Mouse (Mus musculus): ENCODE results near the gene Ppp2r3a. TPM values are rescaled to one million over a fixed set of nuclear protein-coding genes. Genes with fewer than 3 reads are reported as not detected.

Gene Ppp2r3a
- polyA plus RNA-seq, 1 experiment from 2014 or later: 92.6 TPM

DNA sequence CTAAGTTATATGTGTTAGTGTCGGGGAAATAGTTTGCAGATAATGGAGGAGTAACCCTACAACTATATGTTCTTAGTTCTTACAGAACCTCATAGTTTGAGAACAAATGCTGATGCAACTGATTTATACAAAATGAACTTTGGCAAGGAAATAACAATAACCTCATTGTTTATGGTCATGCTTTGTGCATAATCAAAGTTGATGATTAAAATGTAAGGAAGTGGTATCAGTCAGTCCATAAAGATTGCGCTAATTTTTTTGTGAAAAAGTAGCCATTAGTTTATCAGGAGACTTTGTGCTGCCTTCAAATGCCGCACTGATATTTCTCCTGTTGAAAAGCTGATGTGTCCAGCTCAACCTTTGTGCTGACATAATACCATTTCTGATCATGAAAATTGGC, 149.3 kb downstream of the Ppp2r3a start:
- H3K4me2 ChIP-seq (ENCODE audit: low read depth, low read length): no peak overlapping the region
- peaks cover 12% of the 10 kb centered on the region for H3K4me1 ChIP-seq (ENCODE audit: control insufficient read depth, insufficient read depth, low read length)
- no peaks in the 10 kb centered on the region for H3K27me3 ChIP-seq (ENCODE audit: control insufficient read depth, insufficient read depth, low read length)
- H3K27ac ChIP-seq (ENCODE audit: low read length): no peak overlapping the region
- 83% methylated on average over 3 of the region's 3 CpGs for WGBS
- peaks cover 3% of the 10 kb centered on the region; the same call in 1 of the 2 replicates for H3K9me3 ChIP-seq (replicated peaks; ENCODE audit: control insufficient read depth, low read length)
- ATAC-seq (replicated peaks; ENCODE audit: extremely low read depth, insufficient read depth, low FRiP score): no peak
- peaks cover 26% of the 10 kb centered on the region for H3K36me3 ChIP-seq (ENCODE audit: control insufficient read depth, insufficient read depth)
- H3K9ac ChIP-seq (ENCODE audit: low read length): no peak overlapping the region
- H3K4me3 ChIP-seq (ENCODE audit: low read length): no peak overlapping the region

DNA sequence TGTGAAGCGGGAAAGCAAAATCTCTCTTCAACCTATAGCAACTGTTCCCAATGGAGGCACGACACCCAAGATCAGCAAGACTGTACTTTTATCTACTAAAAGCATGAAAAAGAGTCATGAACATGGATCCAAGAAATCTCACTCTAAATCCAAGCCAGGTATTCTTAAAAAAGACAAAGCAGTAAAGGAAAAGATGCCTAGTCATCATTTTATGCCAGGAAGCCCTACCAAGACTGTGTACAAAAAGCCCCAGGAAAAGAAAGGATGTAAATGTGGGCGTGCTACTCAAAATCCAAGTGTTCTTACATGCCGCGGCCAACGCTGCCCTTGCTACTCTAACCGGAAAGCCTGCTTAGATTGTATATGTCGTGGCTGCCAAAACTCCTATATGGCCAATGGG, 150.0 kb downstream of the Ppp2r3a start:
- no peak for ATAC-seq (replicated peaks; ENCODE audit: extremely low read depth, insufficient read depth, low FRiP score)
- H3K27ac ChIP-seq (ENCODE audit: low read length): no peak overlapping the region
- no peaks in the 10 kb centered on the region for H3K27me3 ChIP-seq (ENCODE audit: control insufficient read depth, insufficient read depth, low read length)
- H3K4me2 ChIP-seq (ENCODE audit: low read depth, low read length): no peak overlapping the region
- H3K36me3 ChIP-seq (ENCODE audit: control insufficient read depth, insufficient read depth): peaks cover 23% of the 10 kb centered on the region
- peaks cover 3% of the 10 kb centered on the region; the same call in 1 of the 2 replicates for H3K9me3 ChIP-seq (replicated peaks; ENCODE audit: control insufficient read depth, low read length)
- WGBS: 95% methylated on average over 8 of the region's 8 CpGs
- H3K4me1 ChIP-seq (ENCODE audit: control insufficient read depth, insufficient read depth, low read length): peaks cover 10% of the 10 kb centered on the region
- H3K9ac ChIP-seq (ENCODE audit: low read length): no peak overlapping the region
- H3K4me3 ChIP-seq (ENCODE audit: low read length): no peak overlapping the region

DNA sequence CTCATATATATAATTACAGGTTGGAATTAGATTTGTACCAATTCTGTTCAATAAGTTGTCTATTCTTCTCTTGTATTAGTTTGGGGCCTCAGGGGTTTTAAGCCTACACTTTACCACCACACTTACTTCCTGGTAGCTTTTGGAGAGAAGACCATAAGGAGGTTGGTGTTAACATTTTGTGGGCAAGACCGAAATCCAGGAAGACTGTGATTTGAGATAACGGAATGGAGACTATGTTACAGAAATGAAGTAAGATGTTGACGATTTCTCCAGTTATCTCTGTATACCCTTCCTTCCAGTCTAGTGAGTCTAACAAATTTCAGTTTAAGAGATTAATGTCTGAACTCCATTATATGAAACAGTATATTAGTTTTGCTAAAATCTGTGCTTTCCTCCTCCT, 151.4 kb downstream of the Ppp2r3a start:
- no peak for ATAC-seq (replicated peaks; ENCODE audit: extremely low read depth, insufficient read depth, low FRiP score)
- H3K9ac ChIP-seq (ENCODE audit: low read length): no peak overlapping the region
- H3K9me3 ChIP-seq (replicated peaks; ENCODE audit: control insufficient read depth, low read length): peaks cover 3% of the 10 kb centered on the region; the same call in 1 of the 2 replicates
- H3K27ac ChIP-seq (ENCODE audit: low read length): no peak overlapping the region
- peaks cover 23% of the 10 kb centered on the region for H3K36me3 ChIP-seq (ENCODE audit: control insufficient read depth, insufficient read depth)
- peaks cover 10% of the 10 kb centered on the region for H3K4me1 ChIP-seq (ENCODE audit: control insufficient read depth, insufficient read depth, low read length)
- 57% methylated on average over 3 of the region's 3 CpGs for WGBS
- no peak overlapping the region for H3K4me2 ChIP-seq (ENCODE audit: low read depth, low read length)
- H3K4me3 ChIP-seq (ENCODE audit: low read length): no peak overlapping the region
- H3K27me3 ChIP-seq (ENCODE audit: control insufficient read depth, insufficient read depth, low read length): no peaks in the 10 kb centered on the region

DNA sequence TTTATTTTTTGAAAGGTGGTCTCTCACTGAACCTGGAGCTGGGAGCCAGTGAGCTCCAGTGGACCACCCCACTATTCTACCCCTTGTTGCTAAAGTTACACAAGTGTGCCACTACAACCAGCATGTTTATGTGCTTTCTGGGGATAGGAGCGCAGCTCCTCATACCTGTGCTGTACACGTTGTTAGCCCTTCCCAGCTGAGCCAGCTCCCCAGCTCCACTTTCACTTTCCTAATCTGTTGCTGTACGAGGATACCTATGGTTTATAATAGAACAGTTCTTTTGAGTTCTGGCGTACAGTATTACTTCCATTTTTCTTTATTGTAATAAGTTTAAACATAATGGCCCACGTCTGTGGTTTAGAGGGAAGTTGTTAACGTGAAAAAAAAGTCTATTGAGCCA, 152.2 kb downstream of the Ppp2r3a start:
- no peak overlapping the region for H3K9ac ChIP-seq (ENCODE audit: low read length)
- H3K4me2 ChIP-seq (ENCODE audit: low read depth, low read length): peak overlapping the region; percentile 4; the same call in 1 of the 2 replicates

DNA sequence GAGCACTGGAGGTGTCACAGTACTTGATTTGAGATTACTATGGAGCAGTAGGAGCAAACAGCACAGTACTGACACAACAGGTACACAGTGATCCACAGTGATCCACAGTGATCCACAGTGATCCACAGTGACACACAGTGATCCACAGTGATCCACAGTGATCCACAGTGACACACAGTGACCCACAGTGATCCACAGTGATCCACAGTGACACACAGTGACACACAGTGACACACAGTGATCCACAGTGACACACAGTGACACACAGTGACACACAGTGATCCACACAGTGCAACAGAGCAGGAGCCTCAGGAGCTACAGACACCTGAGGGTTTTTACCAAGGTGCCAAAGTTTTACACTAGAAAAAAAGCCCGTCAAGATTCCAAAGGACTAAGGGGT, 154.1 kb downstream of the Ppp2r3a start:
- H3K36me3 ChIP-seq (ENCODE audit: control insufficient read depth, insufficient read depth): peaks cover 20% of the 10 kb centered on the region
- ATAC-seq (replicated peaks; ENCODE audit: extremely low read depth, insufficient read depth, low FRiP score): no peak
- 74% methylated on average over 1 of the region's 1 CpGs for WGBS
- H3K27ac ChIP-seq (ENCODE audit: low read length): no peak overlapping the region
- no peaks in the 10 kb centered on the region for H3K27me3 ChIP-seq (ENCODE audit: control insufficient read depth, insufficient read depth, low read length)
- no peak overlapping the region for H3K4me2 ChIP-seq (ENCODE audit: low read depth, low read length)
- H3K4me1 ChIP-seq (ENCODE audit: control insufficient read depth, insufficient read depth, low read length): peaks cover 10% of the 10 kb centered on the region
- no peak overlapping the region for H3K4me3 ChIP-seq (ENCODE audit: low read length)
- peaks cover 5% of the 10 kb centered on the region; the same call in 1 of the 2 replicates for H3K9me3 ChIP-seq (replicated peaks; ENCODE audit: control insufficient read depth, low read length)
- no peak overlapping the region for H3K9ac ChIP-seq (ENCODE audit: low read length)

More for the DNA sequence above, 152.2 kb downstream of the Ppp2r3a start:
- WGBS: 64% methylated on average over 6 of the region's 6 CpGs
- peaks cover 3% of the 10 kb centered on the region; the same call in 1 of the 2 replicates for H3K9me3 ChIP-seq (replicated peaks; ENCODE audit: control insufficient read depth, low read length)
- peaks cover 10% of the 10 kb centered on the region for H3K4me1 ChIP-seq (ENCODE audit: control insufficient read depth, insufficient read depth, low read length)
- H3K27ac ChIP-seq (ENCODE audit: low read length): no peak overlapping the region
- no peak overlapping the region for H3K4me3 ChIP-seq (ENCODE audit: low read length)
- ATAC-seq (replicated peaks; ENCODE audit: extremely low read depth, insufficient read depth, low FRiP score): no peak
- peaks cover 20% of the 10 kb centered on the region for H3K36me3 ChIP-seq (ENCODE audit: control insufficient read depth, insufficient read depth)
- H3K27me3 ChIP-seq (ENCODE audit: control insufficient read depth, insufficient read depth, low read length): no peaks in the 10 kb centered on the region

DNA sequence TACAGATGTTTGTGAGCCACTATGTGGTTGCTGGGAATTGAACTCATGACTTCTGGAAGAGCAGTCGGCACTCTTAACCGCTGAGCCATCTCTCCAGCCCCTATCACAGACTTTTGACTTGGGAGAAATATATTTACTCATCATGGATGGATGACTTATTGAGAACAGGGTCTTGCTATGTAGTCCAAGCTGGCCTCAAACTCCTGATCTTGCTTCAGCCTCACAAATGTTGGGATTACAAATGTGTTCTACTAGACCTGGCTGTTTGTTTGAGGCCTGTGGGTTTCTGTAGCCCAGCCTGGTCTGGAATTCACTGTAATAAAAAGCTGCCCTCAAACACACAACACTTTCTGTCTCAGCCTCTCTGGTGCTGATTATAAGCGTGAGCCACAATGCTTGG, 155.1 kb downstream of the Ppp2r3a start:
- Histone ChIP-seq H3K9me3 (replicated peaks; ENCODE audit: control insufficient read depth, low read length) (peaks cover 6% of the 10 kb centered on the region; the same call in 1 of the 2 replicates), H3K4me3 (ENCODE audit: low read length) (no peak overlapping the region), H3K4me2 (ENCODE audit: low read depth, low read length) (no peak overlapping the region), H3K9ac (ENCODE audit: low read length) (no peak overlapping the region), H3K4me1 (ENCODE audit: control insufficient read depth, insufficient read depth, low read length) (peaks cover 10% of the 10 kb centered on the region), H3K27me3 (ENCODE audit: control insufficient read depth, insufficient read depth, low read length) (no peaks in the 10 kb centered on the region), H3K36me3 (ENCODE audit: control insufficient read depth, insufficient read depth) (peaks cover 13% of the 10 kb centered on the region), H3K27ac (ENCODE audit: low read length) (no peak overlapping the region)
- ATAC-seq (replicated peaks; ENCODE audit: extremely low read depth, insufficient read depth, low FRiP score): no peak
- WGBS: 93% methylated on average over 3 of the region's 3 CpGs

DNA sequence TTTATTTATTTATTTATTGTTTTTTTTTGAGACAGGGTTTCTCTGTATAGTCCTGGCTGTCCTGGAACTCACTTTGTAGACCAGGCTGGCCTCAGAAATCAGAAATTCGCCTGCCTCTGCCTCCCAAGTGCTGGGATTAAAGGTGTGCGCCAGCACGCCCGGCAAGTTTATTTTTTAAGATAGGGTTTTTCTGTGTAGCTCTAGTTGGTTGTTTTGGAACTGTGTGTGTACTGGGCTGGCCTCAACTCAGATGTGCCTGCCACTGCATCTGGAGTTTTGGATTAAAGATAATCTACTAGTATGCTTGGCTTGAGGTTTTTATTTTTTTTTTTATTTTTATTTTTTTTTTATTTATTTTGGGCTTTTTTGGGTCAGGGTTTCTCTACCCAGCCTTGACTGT, 156.2 kb downstream of the Ppp2r3a start:
- H3K27ac ChIP-seq (ENCODE audit: low read length): no peak overlapping the region
- peaks cover 6% of the 10 kb centered on the region; the same call in 1 of the 2 replicates for H3K9me3 ChIP-seq (replicated peaks; ENCODE audit: control insufficient read depth, low read length)
- no peak for ATAC-seq (replicated peaks; ENCODE audit: extremely low read depth, insufficient read depth, low FRiP score)
- no peak overlapping the region for H3K9ac ChIP-seq (ENCODE audit: low read length)
- H3K4me2 ChIP-seq (ENCODE audit: low read depth, low read length): no peak overlapping the region
- H3K4me3 ChIP-seq (ENCODE audit: low read length): no peak overlapping the region
- peaks cover 10% of the 10 kb centered on the region for H3K4me1 ChIP-seq (ENCODE audit: control insufficient read depth, insufficient read depth, low read length)
- 89% methylated on average over 4 of the region's 4 CpGs for WGBS
- H3K36me3 ChIP-seq (ENCODE audit: control insufficient read depth, insufficient read depth): peaks cover 4% of the 10 kb centered on the region; the same call in 1 of the 2 replicates
- no peaks in the 10 kb centered on the region for H3K27me3 ChIP-seq (ENCODE audit: control insufficient read depth, insufficient read depth, low read length)

DNA sequence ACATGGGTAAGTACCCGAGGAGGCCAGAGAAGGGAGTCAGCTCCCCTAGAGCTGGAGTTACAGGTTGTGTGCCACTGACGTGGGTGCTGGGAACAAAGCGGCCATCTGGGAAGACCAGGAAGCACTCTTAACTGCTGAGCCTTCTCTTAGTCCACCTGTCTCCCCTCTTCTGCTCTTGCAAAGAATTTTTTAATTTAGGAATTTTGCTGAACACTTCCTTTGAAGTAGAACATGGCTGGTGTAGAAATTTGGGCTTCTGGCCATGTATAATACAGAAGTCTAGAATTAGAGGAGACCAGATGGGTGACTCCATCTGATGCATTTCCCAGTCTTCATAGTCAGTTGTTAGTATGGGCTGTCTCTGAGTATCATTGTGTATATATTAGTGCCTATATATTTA, 167.9 kb downstream of the Ppp2r3a start:
- no peak overlapping the region for H3K9ac ChIP-seq (ENCODE audit: low read length)
- H3K4me1 ChIP-seq (ENCODE audit: control insufficient read depth, insufficient read depth, low read length): peaks cover 23% of the 10 kb centered on the region
- H3K27ac ChIP-seq (ENCODE audit: low read length): no peak overlapping the region
- H3K4me3 ChIP-seq (ENCODE audit: low read length): no peak overlapping the region
- no peak overlapping the region for H3K4me2 ChIP-seq (ENCODE audit: low read depth, low read length)
- 88% methylated on average over 3 of the region's 3 CpGs for WGBS
- ATAC-seq (replicated peaks; ENCODE audit: extremely low read depth, insufficient read depth, low FRiP score): no peak
- H3K27me3 ChIP-seq (ENCODE audit: control insufficient read depth, insufficient read depth, low read length): no peaks in the 10 kb centered on the region
- no peaks in the 10 kb centered on the region for H3K36me3 ChIP-seq (ENCODE audit: control insufficient read depth, insufficient read depth)
- no peaks in the 10 kb centered on the region for H3K9me3 ChIP-seq (replicated peaks; ENCODE audit: control insufficient read depth, low read length)

DNA sequence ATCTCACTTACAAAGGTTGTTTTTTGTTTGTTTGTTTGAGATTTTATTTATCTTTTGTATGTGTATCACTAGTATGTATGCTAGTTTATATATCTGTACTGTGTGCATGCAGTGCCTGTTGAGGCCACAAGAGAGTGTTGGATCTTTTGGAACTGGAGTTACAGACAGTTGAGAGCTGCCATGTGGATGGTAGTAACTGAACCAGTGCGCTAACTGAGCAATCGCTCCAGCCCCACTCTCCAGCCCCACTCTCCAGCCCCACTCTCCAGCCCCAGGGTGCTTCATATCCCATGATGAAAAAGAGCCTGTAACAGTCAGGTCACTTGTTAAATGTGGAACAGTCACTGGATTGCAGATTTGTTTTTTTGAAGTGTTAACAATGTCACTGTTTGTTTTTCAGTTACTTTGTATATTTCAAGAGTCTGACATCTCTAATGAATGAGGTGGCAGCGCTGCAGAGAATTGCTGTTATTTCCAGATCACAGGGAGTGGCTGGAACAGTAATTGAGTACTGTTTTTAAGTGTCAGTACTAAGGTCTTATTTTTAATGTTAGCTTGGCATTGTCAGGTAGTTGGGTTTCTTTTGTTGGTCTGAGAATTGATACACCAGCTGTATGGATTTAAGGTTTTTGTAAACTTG, 171.4 kb downstream of the Ppp2r3a start:
- Histone ChIP-seq H3K4me2 (ENCODE audit: low read depth, low read length) (peak overlapping the region; percentile 12; the same call in 1 of the 2 replicates), H3K27me3 (ENCODE audit: control insufficient read depth, insufficient read depth, low read length) (no peaks in the 10 kb centered on the region), H3K9me3 (replicated peaks; ENCODE audit: control insufficient read depth, low read length) (no peaks in the 10 kb centered on the region), H3K4me3 (ENCODE audit: low read length) (0 out of 2 replicates have a peak overlapping the region, but pooled peaks have one; percentile 4), H3K4me1 (ENCODE audit: control insufficient read depth, insufficient read depth, low read length) (peaks cover 35% of the 10 kb centered on the region), H3K9ac (ENCODE audit: low read length) (no peak overlapping the region), H3K27ac (ENCODE audit: low read length) (no peak overlapping the region), H3K36me3 (ENCODE audit: control insufficient read depth, insufficient read depth) (no peaks in the 10 kb centered on the region)
- ATAC-seq (replicated peaks; ENCODE audit: extremely low read depth, insufficient read depth, low FRiP score): no peak
- WGBS: 57% methylated on average over 3 of the region's 3 CpGs
